Mouse (Mus musculus) ES-E14 (cell line): ENCODE measurements around the gene Kank1. TPM values are rescaled to one million over a fixed set of nuclear protein-coding genes. Genes with fewer than 3 reads are reported as not detected.

Experiments
- DNase-seq: peaks from one replicate; pipeline ENCODE4 v3.0.0-alpha.2; 2013; ENCODE audit warnings: low read depth, low spot score
- H3K27ac ChIP-seq: 2 replicates; pipeline ENCODE4 v1.5.1; 2012; ENCODE audit warnings: low read depth, mild to moderate bottlenecking, low read length, moderate library complexity, mixed read lengths; ENCODE audit not compliant: poor library complexity, insufficient read depth, severe bottlenecking
- H3K36me3 ChIP-seq: 2 replicates; pipeline ENCODE4 v1.6.1; 2012; ENCODE audit warnings: mild to moderate bottlenecking, low read length, moderate library complexity, mixed read lengths; ENCODE audit not compliant: control insufficient read depth, poor library complexity, insufficient read depth, severe bottlenecking
- H3K4me1 ChIP-seq, 2 experiments: fragments of 150-350 bp in 1 of 2; sonication (generic) in 1 of 2; 2 replicates each; pipeline ENCODE4 v1.6.1; 2012; ENCODE audit warnings: low read length in 2 of 2, mild to moderate bottlenecking in 1 of 2, mixed read lengths in 1 of 2; ENCODE audit not compliant: control insufficient read depth in 2 of 2, insufficient read depth in 2 of 2, poor library complexity in 1 of 2
- H3K4me3 ChIP-seq, 2 experiments: fragments of 150-350 bp in 1 of 2; sonication (generic) in 1 of 2; 2 replicates each; pipeline ENCODE4 v1.5.1; 2012; ENCODE audit warnings: low read length in 2 of 2, low read depth in 1 of 2, mild to moderate bottlenecking in 1 of 2, mixed read lengths in 1 of 2; ENCODE audit not compliant: insufficient read depth in 1 of 2, poor library complexity in 1 of 2, severe bottlenecking in 1 of 2
- H3K9ac ChIP-seq: 2 replicates; pipeline ENCODE4 v1.6.1; 2012; ENCODE audit warnings: low read depth, mild to moderate bottlenecking, low read length, mixed read lengths; ENCODE audit not compliant: poor library complexity, insufficient read depth, severe bottlenecking
- H3K9me3 ChIP-seq: fragments of 150-350 bp; sonication (generic); 2 replicates; pipeline ENCODE4 v1.6.1; 2012; ENCODE audit warnings: low read depth, mild to moderate bottlenecking, low read length; ENCODE audit not compliant: control insufficient read depth, insufficient read depth
- CHD2 ChIP-seq: IDR thresholded peaks from 2 replicates; pipeline ENCODE4 v1.6.1; 2014; ENCODE audit warnings: mild to moderate bottlenecking, low read depth, low read length, inconsistent platforms
- HCFC1 ChIP-seq: IDR thresholded peaks from 2 replicates; pipeline ENCODE4 v1.6.1; 2012; ENCODE audit warnings: low read length, inconsistent platforms, borderline replicate concordance; ENCODE audit not compliant: insufficient read depth
- MAFK ChIP-seq: IDR thresholded peaks from 2 replicates; pipeline ENCODE4 v1.6.1; 2014; ENCODE audit warnings: mild to moderate bottlenecking, low read depth, low read length, inconsistent platforms; ENCODE audit not compliant: insufficient read depth
- ZC3H11A ChIP-seq: IDR thresholded peaks from 2 replicates; pipeline ENCODE4 v1.6.1; 2012; ENCODE audit warnings: low read depth, mild to moderate bottlenecking, inconsistent platforms, low read length, borderline replicate concordance
- ZNF384 ChIP-seq: IDR thresholded peaks from 2 replicates; pipeline ENCODE4 v1.6.1; 2012; ENCODE audit warnings: low read depth, low read length, inconsistent platforms
- in situ Hi-C, 2 experiments: fragments of 600-800 bp; cut with MboI; formaldehyde crosslinking; loops; one replicate each; pipeline ENCODE4 v1.15.1; 2025; ENCODE audit warnings: low sequenced_read_pairs in 2 of 2, inconsistent platforms in 1 of 2; ENCODE audit not compliant: unreplicated experiment in 2 of 2
- total RNA-seq: library from RNA; depleted of rRNA; stranded (reverse); fragments of 300-350 nt; gene quantifications from 2 replicates; pipeline ENCODE4 v1.2.3, GENCODE M21; 2012

The Kank1 gene
- total RNA-seq, 1 experiment = 9.8 TPM

DNA sequence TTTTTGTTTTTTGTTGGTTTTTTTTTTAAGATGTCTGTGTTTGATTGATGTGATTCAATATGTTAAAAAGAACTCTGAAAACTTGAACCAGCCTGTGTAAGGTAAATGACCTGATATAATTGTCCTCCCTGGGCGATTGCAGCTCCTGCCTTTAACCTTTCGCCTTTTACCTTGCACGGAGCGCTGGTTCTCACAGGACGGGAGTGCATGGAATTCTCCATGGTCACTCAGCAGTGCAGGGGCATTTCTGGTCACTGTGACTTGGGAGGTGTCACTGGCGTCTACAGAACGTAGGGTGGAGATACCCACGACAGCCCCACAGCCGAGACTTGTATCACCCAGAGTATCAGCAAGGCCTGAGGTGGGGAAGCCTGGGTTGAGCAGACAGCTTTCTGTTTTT is 34.8 kb downstream of the Kank1 start:
- Histone ChIP-seq H3K4me3 (no peak overlapping the region), H3K4me1 (peaks cover 0 to 2% of the 10 kb centered on the region in 2 experiments; a peak in 1 of 4 replicates), H3K9ac (no peak overlapping the region), H3K36me3 (no peaks in the 10 kb centered on the region; the same call in 1 of the 2 replicates), H3K9me3 (no peaks in the 10 kb centered on the region), H3K27ac (no peak overlapping the region)
- TF ChIP-seq ZC3H11A (no peak), ZNF384 (no peak), MAFK (no peak), HCFC1 (no peak), CHD2 (no peak)
- in situ Hi-C loops = no loop called here
- no peak for DNase-seq

DNA sequence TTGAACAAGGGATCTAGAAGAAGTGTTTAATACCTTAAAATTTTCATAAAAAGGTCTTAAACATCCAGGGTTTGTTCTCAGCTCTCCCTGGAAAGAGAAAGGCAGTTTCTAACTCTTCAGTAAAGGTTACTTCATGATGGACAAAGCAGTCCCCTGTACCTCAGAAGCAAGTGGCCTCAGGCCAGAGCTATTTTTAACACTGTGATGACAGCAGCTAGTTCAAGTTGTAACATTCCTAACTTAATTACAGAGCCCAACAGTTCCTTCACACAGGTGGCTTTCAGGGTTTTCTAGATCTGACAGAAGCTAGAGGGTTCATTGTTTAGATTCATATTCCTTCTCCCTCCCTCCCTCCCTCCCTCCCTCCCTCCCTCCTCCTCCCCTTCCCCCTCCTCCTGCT is 36.4 kb downstream of the Kank1 start:
- no peaks in the 10 kb centered on the region for H3K9me3 ChIP-seq
- no peak for TF ChIP-seq HCFC1
- DNase-seq = no peak
- H3K36me3 ChIP-seq = no peaks in the 10 kb centered on the region; the same call in 1 of the 2 replicates
- no peak overlapping the region for H3K9ac ChIP-seq
- H3K4me3 ChIP-seq = no peak overlapping the region
- in situ Hi-C loops = no loop called here
- H3K27ac ChIP-seq = no peak overlapping the region
- H3K4me1 ChIP-seq = no peaks in the 10 kb centered on the region

DNA sequence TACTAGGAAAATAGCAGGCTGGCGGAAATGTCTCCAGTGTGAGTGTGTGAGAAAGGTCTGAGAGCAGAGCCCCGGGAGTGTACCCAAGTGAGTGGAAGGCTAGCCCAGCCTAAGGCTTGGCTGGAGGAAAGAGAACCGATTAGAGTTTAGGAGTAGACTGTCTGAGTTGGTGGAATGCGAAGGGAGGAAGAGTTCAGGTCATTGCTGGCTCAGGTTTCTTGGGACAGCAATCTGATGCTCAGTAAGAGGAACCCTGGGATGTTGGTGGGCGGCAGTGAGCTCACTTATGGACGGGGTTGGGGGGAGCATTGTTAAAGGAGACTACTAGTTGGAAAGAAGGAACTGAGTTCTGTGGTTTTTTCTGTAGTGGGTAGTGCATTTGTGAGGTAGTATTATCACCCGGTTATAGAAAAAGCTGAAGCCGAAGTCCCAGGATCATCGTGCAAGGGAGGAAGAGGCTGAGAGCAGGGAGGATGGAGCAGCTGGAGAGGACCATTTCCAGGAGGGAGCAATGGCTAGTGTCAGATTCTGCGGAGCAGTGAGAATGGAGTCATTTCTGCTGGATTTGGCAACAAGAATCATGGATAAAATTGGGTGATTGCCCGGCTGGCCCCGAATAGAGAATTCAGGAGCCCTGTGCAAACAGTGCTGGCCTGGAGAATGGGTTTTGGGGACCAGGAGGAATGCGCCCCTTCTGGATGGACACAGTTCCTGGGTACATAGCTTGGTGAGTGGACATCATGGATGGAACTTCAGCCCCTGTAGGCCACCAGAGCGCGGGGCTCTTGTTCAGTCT is 40.0 kb downstream of the Kank1 start:
- H3K9ac ChIP-seq = no peak overlapping the region
- no peaks in the 10 kb centered on the region for H3K9me3 ChIP-seq
- no peaks in the 10 kb centered on the region for H3K36me3 ChIP-seq
- in situ Hi-C loops = no loop called here
- no peak overlapping the region for H3K4me3 ChIP-seq
- no peak overlapping the region; the same call in 1 of the 2 replicates for H3K27ac ChIP-seq
- TF ChIP-seq CHD2 = no peak
- TF ChIP-seq ZC3H11A = no peak
- no peak for TF ChIP-seq MAFK
- TF ChIP-seq ZNF384 = no peak
- no peak for TF ChIP-seq HCFC1
- H3K4me1 ChIP-seq = no peaks in the 10 kb centered on the region
- DNase-seq = no peak

DNA sequence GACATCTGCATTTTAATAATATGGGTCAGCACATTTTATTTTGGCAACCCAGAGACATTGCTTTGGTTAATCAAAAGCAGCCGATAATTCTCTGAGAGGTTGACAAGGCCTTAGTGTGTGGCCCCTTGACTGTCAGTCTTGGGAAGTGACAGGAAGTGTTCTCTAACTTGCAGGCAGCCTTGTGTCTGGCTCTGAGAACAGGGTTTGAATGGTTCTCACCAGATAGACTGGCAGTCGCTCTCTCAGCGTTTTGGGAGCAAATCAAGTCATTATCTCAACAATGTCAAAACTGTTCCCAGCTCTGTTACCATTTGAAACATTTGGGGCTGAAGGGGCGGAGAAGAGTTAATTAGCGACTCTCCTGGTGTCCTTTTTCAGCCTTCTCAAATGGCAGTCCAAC is 41.0 kb downstream of the Kank1 start:
- Histone ChIP-seq H3K9ac (no peak overlapping the region), H3K4me3 (no peak overlapping the region), H3K36me3 (no peaks in the 10 kb centered on the region), H3K9me3 (no peaks in the 10 kb centered on the region), H3K27ac (no peak overlapping the region), H3K4me1 (no peaks in the 10 kb centered on the region)
- in situ Hi-C loops = no loop called here
- DNase-seq = no peak
- TF ChIP-seq ZC3H11A = no peak
- TF ChIP-seq CHD2 = no peak
- no peak for TF ChIP-seq HCFC1
- no peak for TF ChIP-seq MAFK
- no peak for TF ChIP-seq ZNF384
